Mouse (Mus musculus) neural tube, embryonic 14.5 days (tissue): Measurements from ENCODE around the gene Fhl5. TPM values are rescaled to one million over a fixed set of nuclear protein-coding genes. Genes with fewer than 3 reads are reported as not detected.

ENCODE experiments used
- polyA plus RNA-seq: library from polyadenylated mRNA; unstranded; fragments of >200 nt; fragmentation: Nextera tagmentation; extraction: Ambion mirVana; gene quantifications from 2 replicates; pipeline ENCODE4 v1.2.1, GENCODE M21; 2014

The Fhl5 gene
- polyA plus RNA-seq, 1 experiment from 2014 or later: not detected

Other genes starting within 250 kb of the Fhl5 start
- gene Ufl1, start 38.9 kb upstream of the Fhl5 start, polyA plus RNA-seq: 43.0 and 45.3 TPM in 2 replicates